Mouse (Mus musculus) thymus, postnatal 25 days (tissue): Measurements from ENCODE around the gene Ccdc42.

ENCODE experiments used
- DNase-seq: peaks from one replicate; pipeline ENCODE4 v3.0.0; 2022

Gene Ccdc42

GRCm38 (mm10) chr11:68589055-68589809, 2.4 kb downstream of the Ccdc42 start:
- peak; percentile 70 for DNase-seq

GRCm38 (mm10) chr11:68591708-68592107, 4.9 kb downstream of the Ccdc42 start:
- DNase-seq = no peak

GRCm38 (mm10) chr11:68593247-68593646, 6.4 kb downstream of the Ccdc42 start:
- no peak for DNase-seq

- no peak for DNase-seq
Measured at GRCm38 (mm10) chr11:68597912-68598311, 11.1 kb downstream of the Ccdc42 start.

GRCm38 (mm10) chr11:68600551-68601021, 13.8 kb downstream of the Ccdc42 start:
- no peak for DNase-seq

- DNase-seq = no peak
Measured at GRCm38 (mm10) chr11:68601486-68601991, 14.7 kb downstream of the Ccdc42 start.

- no peak for DNase-seq
Measured at GRCm38 (mm10) chr11:68602200-68602931, 15.5 kb downstream of the Ccdc42 start.

GRCm38 (mm10) chr11:68607046-68607445, 20.2 kb downstream of the Ccdc42 start:
- no peak for DNase-seq

- DNase-seq = no peak
Measured at GRCm38 (mm10) chr11:68609910-68610566, 23.2 kb downstream of the Ccdc42 start.

- no peak for DNase-seq
Measured at GRCm38 (mm10) chr11:68610567-68610947, 23.7 kb downstream of the Ccdc42 start.

GRCm38 (mm10) chr11:68613071-68613711, 26.4 kb downstream of the Ccdc42 start:
- no peak for DNase-seq

GRCm38 (mm10) chr11:68622751-68623150, 35.9 kb downstream of the Ccdc42 start:
- DNase-seq = no peak

- DNase-seq = peak; percentile 44
Measured at GRCm38 (mm10) chr11:68623225-68623870, 36.5 kb downstream of the Ccdc42 start.

GRCm38 (mm10) chr11:68623871-68624258, 37.0 kb downstream of the Ccdc42 start:
- DNase-seq = no peak

- no peak for DNase-seq
Measured at GRCm38 (mm10) chr11:68631611-68632316, 44.9 kb downstream of the Ccdc42 start.

- no peak for DNase-seq
Measured at GRCm38 (mm10) chr11:68637861-68638615, 51.2 kb downstream of the Ccdc42 start.

- DNase-seq = no peak
Measured at GRCm38 (mm10) chr11:68641361-68641760, 54.5 kb downstream of the Ccdc42 start.

GRCm38 (mm10) chr11:68644781-68645180, 58.0 kb downstream of the Ccdc42 start:
- DNase-seq = no peak
